Mouse (Mus musculus): ENCODE measurements around the gene Vezt. TPM values are rescaled to one million over a fixed set of nuclear protein-coding genes. Genes with fewer than 3 reads are reported as not detected.
A peak's percentile ranks its signal among the peaks of the same experiment; 100 is the strongest.

Vezt gene
- polyA plus RNA-seq, 1 experiment from 2014 or later: 12.9 TPM

DNA sequence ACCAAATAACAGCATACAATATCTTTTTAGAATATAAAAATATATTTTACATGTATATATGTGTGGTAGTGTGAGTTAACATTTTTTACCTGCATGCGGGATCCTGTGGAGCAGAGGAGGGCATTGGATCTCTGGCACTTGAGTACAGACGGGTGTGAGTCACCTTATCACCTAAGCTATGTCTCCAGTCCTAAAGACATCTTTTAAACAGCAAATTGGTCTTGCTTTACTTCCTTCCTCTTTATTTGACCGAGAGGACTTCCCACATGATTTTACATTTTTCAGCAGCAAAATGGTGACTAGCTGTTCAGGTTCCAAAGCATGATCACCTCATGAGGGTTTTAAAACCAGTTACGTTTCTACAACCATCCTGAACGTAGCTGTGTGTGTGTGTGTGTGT lies 124.3 kb downstream of the Vezt start:
- Histone ChIP-seq H3K9ac (no peak overlapping the region), H3K9me3 (replicated peaks) (no peaks in the 10 kb centered on the region), H3K36me3 (replicated peaks) (no peaks in the 10 kb centered on the region), H3K4me1 (replicated peaks) (peaks cover 55% of the 10 kb centered on the region), H3K4me3 (replicated peaks) (no peak overlapping the region), H3K27me3 (no peaks in the 10 kb centered on the region), H3K27ac (replicated peaks) (peak overlapping the region; percentile 79), H3K4me2 (0 out of 2 replicates have a peak overlapping the region, but pooled peaks have one; percentile 21)
- ATAC-seq (ENCODE audit: insufficient read depth): no peak
- WGBS (ENCODE audit: insufficient replicate concordance): 18% methylated on average over 5 of the region's 5 CpGs

DNA sequence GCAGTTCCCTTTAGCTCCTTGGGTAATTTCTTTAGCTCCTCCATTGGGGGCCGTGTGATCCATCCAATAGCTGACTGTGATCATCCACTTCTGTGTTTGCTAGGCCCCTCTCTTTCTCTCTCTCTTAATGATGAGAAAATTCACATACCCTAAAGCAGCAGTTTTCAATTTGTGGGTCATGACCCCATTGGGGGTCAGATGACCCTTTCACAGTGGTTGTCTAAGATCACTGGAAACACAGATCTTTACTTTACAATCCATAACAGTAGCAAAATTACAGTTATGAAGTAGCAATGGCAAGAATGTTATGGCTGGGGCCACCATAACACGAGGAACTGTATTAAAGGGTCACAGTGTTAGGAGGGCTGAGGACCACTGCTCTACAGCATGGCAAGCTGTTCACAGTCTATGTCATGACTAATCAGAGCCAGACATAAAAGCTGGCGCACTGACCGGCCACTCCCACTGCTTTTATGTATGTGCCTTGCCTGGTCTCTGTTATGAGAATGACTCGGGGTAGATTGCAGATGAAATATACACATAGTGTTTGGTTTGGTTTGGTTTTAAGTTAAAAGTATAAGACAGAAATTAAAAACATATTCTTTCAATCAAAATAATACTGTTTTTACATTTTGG lies 125.7 kb downstream of the Vezt start:
- Histone ChIP-seq H3K9me3 (replicated peaks) (no peaks in the 10 kb centered on the region), H3K9ac (no peak overlapping the region), H3K4me2 (no peak overlapping the region), H3K4me3 (replicated peaks) (no peak overlapping the region), H3K27me3 (no peaks in the 10 kb centered on the region), H3K36me3 (replicated peaks) (no peaks in the 10 kb centered on the region), H3K27ac (replicated peaks) (no peak overlapping the region), H3K4me1 (replicated peaks) (peaks cover 45% of the 10 kb centered on the region)
- no peak for ATAC-seq (ENCODE audit: insufficient read depth)
- 67% methylated on average over 5 of the region's 5 CpGs for WGBS (ENCODE audit: insufficient replicate concordance)

DNA sequence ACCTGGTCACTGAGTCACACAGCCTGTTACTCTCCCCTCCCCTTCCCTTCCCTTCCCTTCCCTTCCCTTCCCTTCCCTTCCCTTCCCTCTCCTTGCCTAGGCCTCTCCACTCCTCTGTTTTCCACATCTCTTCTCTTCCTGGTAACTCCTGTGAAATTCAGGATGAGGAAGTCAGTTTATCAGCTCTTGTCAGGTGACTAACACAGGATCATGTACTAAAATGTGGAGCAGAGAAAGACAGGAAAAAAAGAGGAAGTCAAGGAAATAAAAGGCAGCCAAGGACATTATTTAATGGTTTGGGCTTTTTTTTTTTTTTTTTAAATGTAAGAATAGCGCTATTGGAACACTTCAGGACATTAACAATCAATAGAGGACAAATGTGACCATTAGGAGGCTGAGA lies 126.6 kb downstream of the Vezt start:
- no peak overlapping the region for H3K27ac ChIP-seq (replicated peaks)
- H3K36me3 ChIP-seq (replicated peaks): no peaks in the 10 kb centered on the region
- no peak overlapping the region for H3K9ac ChIP-seq
- H3K27me3 ChIP-seq: no peaks in the 10 kb centered on the region
- H3K4me2 ChIP-seq: no peak overlapping the region
- peaks cover 41% of the 10 kb centered on the region for H3K4me1 ChIP-seq (replicated peaks)
- 75% methylated on average over 1 of the region's 1 CpGs for WGBS (ENCODE audit: insufficient replicate concordance)
- H3K9me3 ChIP-seq (replicated peaks): no peaks in the 10 kb centered on the region
- no peak for ATAC-seq (ENCODE audit: insufficient read depth)
- no peak overlapping the region for H3K4me3 ChIP-seq (replicated peaks)

- Histone ChIP-seq H3K27ac (replicated peaks) (no peak overlapping the region), H3K9ac (no peak overlapping the region), H3K4me1 (replicated peaks) (peaks cover 44% of the 10 kb centered on the region), H3K4me2 (no peak overlapping the region), H3K4me3 (replicated peaks) (no peak overlapping the region), H3K9me3 (replicated peaks) (no peaks in the 10 kb centered on the region), H3K36me3 (replicated peaks) (no peaks in the 10 kb centered on the region), H3K27me3 (no peaks in the 10 kb centered on the region)
- no peak for ATAC-seq (ENCODE audit: insufficient read depth)
- 52% methylated on average over 7 of the region's 7 CpGs for WGBS (ENCODE audit: insufficient replicate concordance)
These were observed 127.1 kb downstream of the Vezt start for GRCm38 (mm10) chr10:93908540-93908939.

DNA sequence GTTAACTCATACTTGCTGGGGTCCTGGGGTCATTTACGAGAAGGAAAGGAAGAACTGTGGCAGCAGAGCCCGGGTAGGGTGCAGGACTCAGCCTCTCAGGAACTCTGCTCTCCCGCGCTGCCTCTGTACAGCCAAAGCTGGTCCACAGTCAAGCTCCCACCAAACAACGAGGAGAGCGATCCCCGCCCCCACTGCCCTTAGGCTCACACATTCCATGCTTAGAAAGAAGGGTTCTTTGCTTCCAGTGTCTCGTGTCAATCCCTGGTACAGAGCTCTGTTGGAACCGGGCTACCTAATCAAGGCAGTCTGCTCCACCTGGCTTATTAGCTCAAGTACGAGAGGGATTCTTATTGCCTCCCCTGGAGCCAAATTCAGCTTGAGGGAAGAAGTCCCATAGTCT lies 128.2 kb downstream of the Vezt start:
- no peak for ATAC-seq (ENCODE audit: insufficient read depth)
- H3K4me3 ChIP-seq (replicated peaks): no peak overlapping the region
- H3K9me3 ChIP-seq (replicated peaks): no peaks in the 10 kb centered on the region
- H3K36me3 ChIP-seq (replicated peaks): no peaks in the 10 kb centered on the region
- whole genome bisulfite sequencing (ENCODE audit: insufficient replicate concordance): 60% methylated on average over 10 of the region's 10 CpGs
- H3K27me3 ChIP-seq: peaks cover 3% of the 10 kb centered on the region; the same call in 1 of the 2 replicates
- no peak overlapping the region for H3K27ac ChIP-seq (replicated peaks)
- H3K4me2 ChIP-seq: no peak overlapping the region
- H3K9ac ChIP-seq: no peak overlapping the region
- H3K4me1 ChIP-seq (replicated peaks): peaks cover 34% of the 10 kb centered on the region

DNA sequence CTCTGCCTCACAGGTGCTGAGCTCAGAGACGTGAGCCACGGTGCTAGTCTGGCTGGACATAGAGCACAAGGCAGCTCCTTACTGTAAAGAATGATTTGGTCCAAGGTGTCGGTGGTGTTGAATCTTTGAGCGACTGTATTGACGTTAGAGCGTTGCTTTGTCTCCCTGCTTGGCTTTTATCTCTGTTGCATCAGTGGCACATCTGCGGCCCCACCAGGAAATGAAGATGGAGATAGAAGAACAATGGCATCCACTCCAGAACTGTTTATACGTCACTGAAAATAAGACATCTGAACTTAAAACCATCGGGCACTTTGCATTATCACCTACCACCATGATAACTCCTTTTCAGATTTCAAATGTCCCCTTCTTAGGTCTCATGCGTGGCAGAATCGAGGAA lies 135.7 kb downstream of the Vezt start:
- H3K27ac ChIP-seq (replicated peaks): no peak overlapping the region
- peaks cover 13% of the 10 kb centered on the region for H3K4me1 ChIP-seq (replicated peaks)
- H3K27me3 ChIP-seq: peaks cover 11% of the 10 kb centered on the region; the same call in 1 of the 2 replicates
- no peaks in the 10 kb centered on the region for H3K36me3 ChIP-seq (replicated peaks)
- no peaks in the 10 kb centered on the region for H3K9me3 ChIP-seq (replicated peaks)
- no peak overlapping the region for H3K9ac ChIP-seq
- no peak for ATAC-seq (ENCODE audit: insufficient read depth)
- H3K4me3 ChIP-seq (replicated peaks): no peak overlapping the region
- WGBS (ENCODE audit: insufficient replicate concordance): 52% methylated on average over 11 of the region's 11 CpGs
- H3K4me2 ChIP-seq: no peak overlapping the region

GRCm38 (mm10) chr10:93899303-93899702 lies 136.3 kb downstream of the Vezt start:
- WGBS (ENCODE audit: insufficient replicate concordance): 37% methylated on average over 2 of the region's 2 CpGs
- Histone ChIP-seq H3K27ac (replicated peaks) (no peak overlapping the region), H3K27me3 (peaks cover 11% of the 10 kb centered on the region; the same call in 1 of the 2 replicates), H3K4me2 (no peak overlapping the region), H3K9me3 (replicated peaks) (no peaks in the 10 kb centered on the region), H3K36me3 (replicated peaks) (no peaks in the 10 kb centered on the region), H3K4me3 (replicated peaks) (no peak overlapping the region), H3K9ac (no peak overlapping the region), H3K4me1 (replicated peaks) (peaks cover 17% of the 10 kb centered on the region)
- ATAC-seq (ENCODE audit: insufficient read depth): no peak

- 64% methylated on average over 7 of the region's 7 CpGs for WGBS (ENCODE audit: insufficient replicate concordance)
- no peak for ATAC-seq (ENCODE audit: insufficient read depth)
- Histone ChIP-seq H3K27me3 (0 out of 2 replicates have a peak, but pooled peaks cover 7% of the 10 kb centered on the region), H3K4me2 (no peak within 1 kb of the TSS), H3K4me1 (replicated peaks) (peaks cover 33% of the 10 kb centered on the region), H3K36me3 (replicated peaks) (no peaks in the 10 kb centered on the region), H3K9me3 (replicated peaks) (no peaks in the 10 kb centered on the region), H3K4me3 (replicated peaks) (no peak within 1 kb of the TSS), H3K9ac (no peak within 1 kb of the TSS), H3K27ac (replicated peaks) (no peak within 1 kb of the TSS)
These were observed 138.5 kb downstream of the Vezt start, which contains the start of gene Metap2 for GRCm38 (mm10) chr10:93897043-93897646. Metap2 (minus strand) TSS chr10:93897093.

DNA sequence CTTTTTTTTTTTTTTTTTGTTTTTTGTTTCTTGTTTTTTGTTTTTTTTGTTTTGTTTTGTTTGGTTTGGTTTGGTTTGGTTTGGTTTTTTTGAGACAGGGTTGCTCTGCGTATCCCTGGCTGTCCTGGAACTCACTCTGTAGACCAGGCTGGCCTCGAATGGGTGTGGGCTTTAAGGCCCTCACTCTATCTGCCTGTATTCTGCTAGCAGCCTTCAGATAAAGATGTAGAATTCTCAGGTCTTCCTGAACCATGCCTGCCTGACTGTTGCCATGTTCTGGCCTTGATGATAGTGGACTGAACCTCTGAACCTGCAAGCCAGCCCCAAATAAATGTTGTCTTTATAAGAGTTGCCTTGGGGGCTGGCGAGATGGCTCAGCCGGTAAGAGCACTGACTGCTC lies 143.1 kb downstream of the Vezt start:
- Histone ChIP-seq H3K27ac (replicated peaks) (peak overlapping the region; percentile 93), H3K4me1 (replicated peaks) (peaks cover 57% of the 10 kb centered on the region), H3K9me3 (replicated peaks) (no peaks in the 10 kb centered on the region), H3K9ac (no peak overlapping the region), H3K4me3 (replicated peaks) (no peak overlapping the region), H3K27me3 (no peaks in the 10 kb centered on the region), H3K4me2 (peak overlapping the region; percentile 18; the same call in 1 of the 2 replicates), H3K36me3 (replicated peaks) (no peaks in the 10 kb centered on the region)
- peak; percentile 53 for ATAC-seq (ENCODE audit: insufficient read depth)
- 38% methylated on average over 4 of the region's 4 CpGs for WGBS (ENCODE audit: insufficient replicate concordance)

GRCm38 (mm10) chr10:93891031-93891430 lies 144.6 kb downstream of the Vezt start:
- Histone ChIP-seq H3K4me3 (replicated peaks) (peak overlapping the region; percentile 89), H3K27ac (replicated peaks) (peak overlapping the region; percentile 93), H3K9me3 (replicated peaks) (no peaks in the 10 kb centered on the region), H3K9ac (peak overlapping the region; percentile 95), H3K36me3 (replicated peaks) (peaks cover 12% of the 10 kb centered on the region), H3K27me3 (no peaks in the 10 kb centered on the region), H3K4me2 (peak overlapping the region; percentile 82), H3K4me1 (replicated peaks) (peaks cover 70% of the 10 kb centered on the region)
- WGBS (ENCODE audit: insufficient replicate concordance): 29% methylated on average over 1 of the region's 1 CpGs
- peak; percentile 83 for ATAC-seq (ENCODE audit: insufficient read depth)

DNA sequence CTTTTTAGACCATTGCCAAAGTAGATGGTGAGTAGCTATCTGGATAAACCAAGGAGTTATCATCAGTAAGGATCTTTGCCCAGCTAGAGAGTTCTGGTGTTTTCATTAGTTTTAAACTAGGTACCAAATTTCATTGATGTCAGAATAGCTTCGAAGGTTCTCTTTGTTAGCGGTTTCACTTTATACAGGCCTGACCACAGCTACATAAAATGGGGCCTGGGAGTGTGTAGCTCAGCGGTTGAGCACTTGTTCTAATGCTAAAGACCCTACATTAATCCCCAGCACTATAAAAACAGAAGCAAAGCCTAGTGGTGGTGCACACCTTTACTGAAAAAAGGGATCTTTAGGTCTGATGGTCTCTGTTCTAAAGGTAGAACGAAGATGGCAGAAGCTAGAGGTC lies 145.1 kb downstream of the Vezt start:
- peak overlapping the region; percentile 95 for H3K9ac ChIP-seq
- H3K27ac ChIP-seq (replicated peaks): peak overlapping the region; percentile 93
- peaks cover 17% of the 10 kb centered on the region for H3K36me3 ChIP-seq (replicated peaks)
- 0 out of 2 replicates have a peak, but pooled peaks have one; percentile 10 for ATAC-seq (ENCODE audit: insufficient read depth)
- H3K27me3 ChIP-seq: no peaks in the 10 kb centered on the region
- 52% methylated on average over 4 of the region's 4 CpGs for WGBS (ENCODE audit: insufficient replicate concordance)
- no peaks in the 10 kb centered on the region for H3K9me3 ChIP-seq (replicated peaks)
- peak overlapping the region; percentile 82 for H3K4me2 ChIP-seq
- peaks cover 75% of the 10 kb centered on the region for H3K4me1 ChIP-seq (replicated peaks)
- peak overlapping the region; percentile 89 for H3K4me3 ChIP-seq (replicated peaks)
